Mouse (Mus musculus) kidney, adult 9 months (tissue): Measurements from ENCODE around the gene Neurl1b.

Experiments
- DNase-seq: peaks from one replicate; pipeline ENCODE4 v3.0.0; 2022

Neurl1b gene

DNA sequence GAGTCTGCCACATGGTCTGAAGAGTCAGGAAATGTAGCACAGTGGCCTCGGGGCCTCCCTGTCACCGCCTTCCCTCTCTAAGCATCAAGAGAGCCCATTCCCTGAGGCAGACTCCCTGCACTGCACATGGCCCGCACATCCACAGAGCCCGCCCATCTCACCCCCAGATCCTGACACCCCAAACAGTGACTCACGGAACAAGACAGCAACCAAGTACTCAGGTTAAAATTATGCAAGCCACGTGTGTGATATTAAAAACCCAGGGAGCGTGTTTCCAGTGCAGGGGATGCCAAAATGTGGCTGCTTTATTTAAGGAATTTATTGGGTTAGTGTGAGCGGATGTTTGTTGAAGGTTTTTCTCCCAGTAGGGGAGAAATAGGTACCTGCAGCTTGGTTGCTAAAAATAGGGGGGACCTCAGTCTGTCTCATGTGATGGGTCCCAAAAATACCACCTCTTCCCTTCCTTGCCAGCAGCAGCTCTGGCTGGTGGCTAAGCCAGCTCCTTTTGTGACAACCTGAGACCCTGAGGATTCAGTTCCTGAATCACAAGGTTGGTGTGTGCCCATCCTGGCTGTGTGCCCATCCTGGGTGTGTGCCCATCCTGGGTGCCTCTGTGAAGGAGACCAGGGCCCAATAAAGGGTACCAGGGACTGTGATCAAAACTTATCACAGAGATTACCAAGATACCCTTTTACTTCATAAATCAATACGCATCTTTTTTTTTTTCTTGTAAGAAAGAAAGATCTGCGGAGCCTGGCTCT is 9.1 kb upstream of the Neurl1b start:
- DNase-seq: no peak

DNA sequence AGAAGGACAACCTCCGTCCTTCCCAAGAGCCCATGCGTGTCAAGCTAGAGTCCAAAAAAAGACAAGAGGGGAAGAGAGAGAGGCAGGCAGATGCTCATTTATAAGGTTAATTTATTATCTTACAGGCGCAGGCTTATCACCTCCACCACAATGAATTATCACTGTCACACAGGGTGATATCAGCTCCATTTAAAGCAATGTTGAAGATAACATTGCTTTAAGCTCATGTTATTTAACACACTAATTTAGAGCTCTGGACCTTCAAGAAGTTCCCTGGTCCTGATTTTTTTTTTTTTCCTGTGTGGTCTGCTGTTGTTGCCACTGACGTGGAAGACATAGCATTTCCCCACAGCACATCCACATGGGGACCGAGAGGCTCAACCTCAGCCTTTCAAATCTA is 1.7 kb upstream of the Neurl1b start:
- no peak for DNase-seq

DNA sequence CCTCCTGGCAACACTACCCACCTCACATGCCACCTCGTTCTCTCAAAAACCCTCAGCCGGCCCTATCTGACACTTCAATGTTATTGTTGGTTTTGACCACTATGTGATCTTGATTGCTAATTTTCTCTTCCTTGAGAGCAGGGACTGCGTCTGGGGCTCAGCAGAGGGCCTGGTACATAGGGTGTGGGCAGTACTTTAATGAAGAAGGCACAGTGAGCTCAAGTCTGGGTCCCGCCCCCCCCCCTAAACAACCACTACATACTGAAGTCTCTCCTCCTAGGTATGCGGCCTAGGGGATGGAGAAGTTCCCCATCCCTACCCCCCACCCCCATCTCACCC is 476 bp upstream of the Neurl1b start:
- DNase-seq: no peak

DNA sequence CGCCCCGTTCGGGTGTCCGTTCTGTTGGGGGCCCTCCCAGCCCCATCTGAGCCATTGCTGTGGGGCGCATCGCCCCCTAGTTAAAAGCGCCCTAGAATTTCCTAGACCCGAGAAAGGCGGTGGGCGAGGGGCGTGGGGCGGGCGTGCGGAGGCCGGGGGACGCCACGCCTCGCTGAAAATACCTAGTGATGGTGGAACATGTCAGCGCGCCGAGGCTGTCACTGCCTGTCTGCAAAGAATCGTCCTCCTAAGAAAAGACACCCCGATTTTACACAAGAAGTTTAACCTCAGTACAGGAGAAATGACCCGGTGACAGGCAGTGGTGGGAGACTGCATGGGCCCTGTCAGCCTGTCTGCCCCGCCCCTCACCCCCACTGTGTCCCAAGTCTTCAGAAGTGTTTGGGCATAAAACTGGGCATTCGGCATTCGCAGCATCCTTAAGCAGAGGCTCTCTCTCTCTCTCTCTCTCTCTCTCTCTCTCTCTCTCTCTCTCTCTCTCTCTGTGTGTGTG is 781 bp downstream of the Neurl1b start:
- DNase-seq: no peak

DNA sequence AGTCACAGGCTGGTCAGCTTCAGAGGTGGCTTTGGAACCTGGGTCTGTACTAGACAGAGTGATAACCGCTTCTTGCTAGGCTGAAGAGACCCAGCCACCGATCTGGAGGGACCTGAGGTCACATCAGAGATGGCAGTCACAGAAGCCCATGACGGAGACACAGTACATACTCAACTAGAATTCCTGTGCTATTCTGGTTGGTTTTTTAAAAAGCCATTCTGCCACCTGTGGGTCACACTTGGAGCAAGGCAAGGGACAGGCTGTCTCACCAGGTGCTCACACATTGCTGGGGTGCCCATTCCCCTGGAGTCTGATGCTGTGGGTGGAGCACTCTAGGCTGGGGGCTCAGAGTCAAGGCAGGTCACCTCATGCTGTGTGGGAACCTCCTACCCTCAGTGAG is 1.5 kb downstream of the Neurl1b start:
- no peak for DNase-seq

DNA sequence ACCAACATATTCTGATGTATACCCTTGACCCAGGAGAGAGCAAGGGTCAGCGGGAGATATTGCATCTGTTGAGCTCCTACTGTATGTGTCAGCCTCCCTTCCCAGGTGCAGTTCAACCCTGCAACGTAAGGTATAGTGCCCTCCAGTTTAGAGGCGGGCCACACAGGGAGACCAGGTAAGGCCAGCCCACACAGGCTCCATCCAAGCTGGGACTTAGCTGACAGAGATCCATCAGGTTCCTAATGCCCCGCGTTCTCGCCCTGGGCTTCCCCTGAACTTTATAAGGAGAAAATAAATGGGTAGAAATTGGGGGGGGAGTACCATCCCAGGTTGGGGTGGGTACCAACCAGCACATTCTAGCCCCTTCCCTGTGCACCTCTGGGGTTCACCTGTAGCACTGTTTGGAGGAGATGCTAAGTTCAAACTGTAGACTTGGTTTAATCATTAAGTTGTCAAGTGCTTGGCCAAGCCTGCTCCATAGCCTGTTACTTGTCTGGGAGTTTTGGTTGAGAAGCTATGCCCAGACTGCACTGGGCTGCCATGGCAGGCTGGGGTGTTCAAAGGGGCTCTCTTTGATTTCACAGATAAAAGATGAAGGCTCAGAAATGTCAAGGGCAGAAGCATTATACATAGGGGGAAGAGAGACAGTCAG is 3.3 kb downstream of the Neurl1b start:
- DNase-seq: peak; percentile 68

DNA sequence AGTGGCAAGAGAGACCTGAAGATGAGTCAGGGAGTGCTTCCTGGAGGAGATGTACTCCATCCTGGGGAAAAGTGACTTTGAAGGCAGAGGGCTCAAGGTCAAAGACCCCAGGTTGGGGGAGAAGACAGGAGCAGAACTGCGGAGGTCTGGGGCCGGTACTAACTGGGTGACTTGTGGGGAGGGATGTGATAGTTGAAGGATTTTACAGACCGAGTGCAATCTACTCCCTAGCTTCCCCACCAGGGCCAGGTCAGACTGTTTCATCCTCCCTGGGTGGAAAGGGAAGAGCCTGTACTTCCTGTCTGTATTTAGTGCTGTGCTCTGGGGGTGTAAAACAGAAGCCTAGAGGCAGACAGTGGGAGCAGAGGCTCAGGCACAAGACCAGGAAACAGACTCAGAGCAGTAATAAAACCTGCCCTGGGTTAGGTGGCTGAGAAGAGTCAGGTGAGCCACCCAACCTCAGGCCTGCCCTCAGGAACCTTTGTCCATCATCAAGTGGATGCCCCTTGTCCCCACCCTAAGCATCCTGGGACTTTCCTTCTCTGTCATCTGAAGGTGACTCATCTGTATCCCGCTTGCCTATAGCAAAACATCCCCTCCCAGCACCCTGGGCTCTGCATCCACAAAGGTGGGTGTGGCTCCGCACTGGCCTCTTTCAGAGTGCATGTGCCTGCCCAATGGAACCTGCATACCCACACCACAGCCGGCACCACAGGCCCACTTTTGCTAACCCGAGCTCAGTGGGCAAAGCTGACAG is 6.0 kb downstream of the Neurl1b start:
- DNase-seq: peak; percentile 46

DNA sequence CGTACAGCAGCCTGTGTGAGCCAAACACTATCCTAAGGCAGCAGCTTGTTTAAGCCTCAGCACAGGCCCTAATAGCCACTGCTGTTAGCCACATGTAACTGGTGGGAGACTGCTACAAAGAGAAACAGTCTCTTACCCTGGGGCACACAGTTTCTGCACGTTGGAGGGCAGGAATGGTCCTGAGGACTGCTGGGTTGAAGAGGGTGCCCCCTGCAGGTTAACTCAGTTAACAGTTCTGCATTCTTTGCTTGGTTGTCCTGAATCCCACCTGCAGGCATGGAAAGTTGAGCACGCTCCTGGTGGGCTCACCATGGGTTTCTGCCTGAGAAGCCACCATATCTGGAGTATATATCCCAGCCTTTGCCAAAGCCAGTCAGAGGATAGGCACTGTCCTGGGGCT is 6.9 kb downstream of the Neurl1b start:
- DNase-seq: peak; percentile 66

DNA sequence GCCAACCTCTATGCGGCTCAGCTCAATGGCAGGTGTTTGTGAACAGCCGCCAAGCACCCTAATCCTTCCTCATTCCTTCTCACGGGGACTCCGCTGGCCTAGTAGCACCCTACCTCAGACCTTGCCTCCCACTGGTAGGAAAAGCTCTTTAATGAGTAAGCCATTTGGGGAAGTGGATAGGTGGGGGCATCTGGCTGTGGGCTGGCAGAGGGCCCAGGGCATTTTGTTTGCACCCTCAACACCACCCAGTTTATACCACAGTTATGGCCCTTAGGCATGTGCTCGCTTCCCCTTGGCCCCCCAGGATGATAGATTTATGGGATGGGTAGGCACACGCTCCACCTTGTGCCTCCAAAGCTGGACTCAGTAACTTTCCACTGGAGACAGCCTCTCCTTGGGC is 7.8 kb downstream of the Neurl1b start:
- DNase-seq: peak; percentile 98

DNA sequence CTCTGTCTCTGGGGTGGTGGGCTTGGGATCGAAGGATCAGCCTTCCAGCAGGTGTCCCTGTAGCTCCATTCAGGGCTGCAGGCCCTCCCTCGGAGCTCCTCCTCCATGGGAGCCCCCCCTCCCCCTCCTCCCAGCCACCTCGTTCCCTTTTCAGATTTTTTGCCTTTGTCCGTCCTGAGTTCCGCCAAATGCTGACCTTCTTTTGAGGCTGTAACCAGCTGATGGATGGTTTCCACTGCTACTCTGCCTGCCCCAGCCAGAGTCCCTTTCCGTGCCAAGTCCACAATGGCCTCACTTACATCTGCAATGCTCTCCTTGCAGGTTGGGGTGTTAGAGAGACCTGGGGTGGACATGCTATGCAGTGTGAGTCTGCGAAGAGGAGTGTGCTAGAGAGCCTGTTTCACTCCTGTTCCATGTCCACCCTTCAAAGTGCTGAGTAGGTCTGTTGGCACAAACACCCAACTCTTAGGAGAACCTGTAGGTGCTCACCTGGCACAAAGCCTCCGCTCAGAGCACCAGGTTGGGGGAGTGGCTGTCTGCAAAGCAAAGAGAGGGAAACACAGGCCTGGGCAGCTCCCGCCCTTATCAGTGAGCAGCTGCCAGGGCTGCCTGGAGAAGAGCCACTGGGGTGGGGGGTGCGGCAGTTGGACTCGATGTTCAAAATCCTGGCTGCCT is 9.5 kb downstream of the Neurl1b start:
- DNase-seq: peak; percentile 89

DNA sequence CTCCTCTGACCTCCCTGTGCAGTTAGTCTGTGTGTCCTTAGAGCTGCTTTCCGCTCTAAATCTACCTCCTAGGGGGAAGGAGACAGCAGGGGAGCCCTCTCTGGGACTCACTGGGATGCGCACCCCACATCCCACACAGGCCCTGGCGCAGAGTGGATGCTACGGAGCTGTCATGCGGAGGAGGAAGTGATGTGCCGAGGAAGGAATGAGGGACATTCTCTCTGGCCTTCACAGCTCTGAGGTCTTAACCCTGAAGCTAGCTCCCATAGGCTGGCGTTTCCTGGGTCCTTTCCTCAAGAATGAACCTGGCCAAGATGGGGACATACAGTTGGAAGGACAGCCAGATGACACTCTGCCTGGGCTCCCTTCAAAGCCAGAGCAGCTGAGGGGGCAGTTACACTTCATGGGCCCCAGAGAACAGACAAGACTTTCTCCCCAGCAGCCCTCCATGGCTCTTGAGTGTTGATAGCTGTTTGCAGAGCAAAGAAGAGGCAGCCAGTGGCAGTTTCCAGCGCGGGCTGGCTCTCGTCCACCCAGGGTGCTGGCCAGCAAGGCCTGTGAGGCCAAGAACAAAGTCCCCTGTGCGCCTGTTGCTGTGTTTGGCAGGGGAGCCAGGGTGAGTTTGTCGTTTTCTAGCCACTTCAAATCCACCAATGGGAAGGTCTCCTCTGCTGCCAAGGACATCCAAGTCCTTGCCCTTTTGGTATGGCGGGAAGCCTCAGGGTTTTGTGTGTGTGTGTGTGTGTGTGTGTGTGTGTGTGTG is 10.5 kb downstream of the Neurl1b start:
- peak; percentile 91 for DNase-seq

DNA sequence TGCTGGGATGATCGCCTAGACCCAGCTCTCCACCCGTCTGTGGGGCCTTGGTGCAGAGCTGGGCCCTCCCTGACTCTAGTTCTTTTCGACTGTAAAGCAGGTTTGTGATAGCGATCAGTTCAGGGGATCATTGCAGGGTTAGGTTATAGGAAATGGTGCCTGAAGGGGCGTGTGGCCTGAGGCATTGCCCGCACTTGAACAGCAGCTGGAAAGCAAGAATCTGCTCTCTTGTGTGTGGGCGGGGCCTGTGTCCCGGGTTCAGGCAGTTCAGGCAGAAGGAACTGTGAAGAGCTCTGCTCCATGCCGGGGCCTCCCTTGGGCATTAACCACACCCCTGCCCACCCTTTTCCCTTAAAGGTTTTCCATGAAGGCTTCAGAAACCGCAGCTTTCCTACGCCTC is 18.7 kb downstream of the Neurl1b start:
- no peak for DNase-seq

DNA sequence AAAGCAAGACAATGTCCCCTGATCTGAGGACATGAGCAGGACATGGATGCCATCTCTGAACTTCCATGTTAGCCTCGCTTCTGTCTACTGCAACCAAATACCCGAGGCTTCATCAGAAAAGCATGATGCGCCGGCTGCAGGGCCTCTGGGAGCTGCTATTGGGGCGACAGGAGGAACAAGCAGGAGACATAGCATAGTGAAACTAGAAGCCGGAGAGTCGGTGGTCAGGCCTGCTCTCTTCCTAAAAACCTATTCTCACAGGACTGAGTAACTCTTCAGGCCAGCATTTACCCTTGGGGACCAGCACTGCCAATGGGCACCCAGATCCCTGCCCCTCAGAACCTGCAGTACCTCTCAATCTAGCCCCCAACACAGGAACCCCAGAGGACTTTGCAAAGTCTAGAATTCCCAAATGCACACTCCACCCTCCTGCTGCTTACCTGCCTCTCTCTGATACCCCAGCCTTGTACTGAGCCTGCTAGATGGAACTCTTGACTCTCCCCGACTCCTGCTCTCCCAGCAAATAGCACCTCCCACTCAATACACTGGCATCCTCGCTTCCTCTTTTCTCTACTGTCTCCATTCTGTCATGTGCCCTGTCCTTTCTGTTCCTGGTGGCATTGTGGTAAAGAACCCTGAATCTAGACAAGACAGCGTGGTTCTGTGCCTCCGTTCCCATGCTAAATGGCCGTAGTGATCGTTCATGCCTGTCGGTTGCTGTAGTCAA is 22.6 kb downstream of the Neurl1b start:
- no peak for DNase-seq

DNA sequence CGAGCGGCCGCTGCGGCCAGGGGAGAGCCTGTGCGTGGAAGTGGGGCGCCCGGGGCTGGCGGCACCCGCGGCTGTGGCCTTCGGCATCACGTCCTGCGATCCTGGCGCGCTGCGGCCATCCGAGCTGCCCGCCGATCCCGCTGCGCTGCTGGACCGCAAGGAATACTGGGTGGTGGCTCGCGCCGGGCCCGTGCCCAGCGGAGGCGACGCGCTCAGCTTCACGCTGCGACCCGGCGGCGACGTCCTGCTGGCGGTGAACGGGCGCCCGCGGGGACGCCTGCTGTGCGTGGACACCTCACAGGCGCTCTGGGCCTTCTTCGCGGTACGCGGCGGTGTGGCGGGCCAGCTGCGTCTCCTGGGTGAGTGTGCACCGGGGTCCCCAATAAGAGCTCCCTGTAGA is 24.4 kb downstream of the Neurl1b start:
- DNase-seq: no peak

DNA sequence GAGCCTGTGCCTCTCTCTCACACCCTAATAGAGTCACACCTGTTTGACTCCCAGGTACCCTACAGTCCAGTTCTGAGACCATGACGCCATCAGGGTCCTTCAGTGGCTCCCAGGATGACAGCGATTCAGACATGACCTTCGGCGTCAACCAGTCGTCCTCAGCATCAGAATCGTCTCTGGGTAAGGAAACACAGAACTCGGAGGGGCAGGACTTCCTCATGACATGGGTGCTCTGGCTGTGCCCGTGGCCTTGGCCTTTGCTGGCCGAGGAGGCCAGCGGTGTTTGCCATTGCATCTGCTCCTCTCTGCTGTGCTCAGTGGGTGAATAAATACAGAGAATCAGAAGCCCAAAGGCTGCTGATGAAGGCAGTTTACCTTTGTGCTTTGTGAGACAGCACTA is 26.4 kb downstream of the Neurl1b start:
- DNase-seq: no peak

DNA sequence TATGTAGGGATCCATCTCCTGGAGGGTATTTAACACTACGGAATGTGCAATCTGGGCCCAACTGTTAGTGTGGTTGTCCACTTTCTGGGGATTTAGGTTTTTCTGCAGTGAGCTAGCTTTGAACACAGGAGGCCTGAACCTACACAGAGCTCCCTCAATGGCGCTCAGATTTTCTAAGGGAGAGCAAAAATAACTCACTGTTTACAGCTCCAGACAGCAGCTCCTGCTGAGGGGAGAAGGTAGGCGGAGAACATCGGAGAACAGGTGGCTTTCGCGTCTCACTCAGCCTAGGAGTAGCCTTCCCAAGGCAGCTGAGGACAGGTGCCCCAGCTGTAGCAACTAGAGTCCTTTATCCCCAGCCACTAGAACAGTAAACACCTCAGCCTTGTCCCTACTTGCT is 27.6 kb downstream of the Neurl1b start:
- no peak for DNase-seq

DNA sequence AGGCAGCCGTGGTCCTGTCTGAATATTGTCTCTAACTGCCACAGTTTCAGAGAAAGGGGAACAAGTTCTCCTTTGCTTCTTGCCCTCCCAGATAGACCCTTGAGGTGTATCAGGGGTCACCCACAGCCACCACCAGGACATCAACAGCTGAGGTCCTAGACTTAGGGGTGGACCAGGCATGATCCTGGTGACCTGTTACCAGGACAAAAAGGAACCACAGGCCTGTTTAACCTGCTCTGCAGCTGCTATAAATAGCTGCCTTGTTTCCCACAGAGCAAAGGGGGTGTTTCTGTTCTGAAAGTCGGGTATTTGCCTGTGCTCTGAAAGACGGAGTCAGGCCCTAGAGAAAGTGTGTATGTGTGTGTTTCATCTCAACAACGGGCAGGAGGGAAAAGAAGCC is 29.2 kb downstream of the Neurl1b start:
- peak; percentile 51 for DNase-seq

DNA sequence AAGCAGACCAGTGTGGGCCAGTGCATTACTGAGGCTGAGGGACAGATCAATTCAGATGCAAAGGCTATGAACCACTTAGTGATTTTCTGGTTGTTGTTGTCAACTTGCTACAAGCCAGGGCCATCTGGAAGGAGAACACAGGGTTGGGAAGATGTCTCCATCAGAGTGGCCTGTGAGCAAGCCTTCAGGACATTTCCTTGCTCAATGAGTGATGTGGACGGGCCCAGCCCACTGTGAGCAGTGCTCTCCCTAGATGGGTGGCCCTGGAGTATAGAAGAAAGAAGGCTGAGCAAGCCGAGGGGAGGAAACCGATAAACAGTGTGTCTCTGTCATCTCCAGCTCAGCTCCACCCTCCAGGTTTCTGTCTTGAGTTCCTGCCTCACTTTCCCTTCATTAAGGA is 34.8 kb downstream of the Neurl1b start:
- DNase-seq: no peak

DNA sequence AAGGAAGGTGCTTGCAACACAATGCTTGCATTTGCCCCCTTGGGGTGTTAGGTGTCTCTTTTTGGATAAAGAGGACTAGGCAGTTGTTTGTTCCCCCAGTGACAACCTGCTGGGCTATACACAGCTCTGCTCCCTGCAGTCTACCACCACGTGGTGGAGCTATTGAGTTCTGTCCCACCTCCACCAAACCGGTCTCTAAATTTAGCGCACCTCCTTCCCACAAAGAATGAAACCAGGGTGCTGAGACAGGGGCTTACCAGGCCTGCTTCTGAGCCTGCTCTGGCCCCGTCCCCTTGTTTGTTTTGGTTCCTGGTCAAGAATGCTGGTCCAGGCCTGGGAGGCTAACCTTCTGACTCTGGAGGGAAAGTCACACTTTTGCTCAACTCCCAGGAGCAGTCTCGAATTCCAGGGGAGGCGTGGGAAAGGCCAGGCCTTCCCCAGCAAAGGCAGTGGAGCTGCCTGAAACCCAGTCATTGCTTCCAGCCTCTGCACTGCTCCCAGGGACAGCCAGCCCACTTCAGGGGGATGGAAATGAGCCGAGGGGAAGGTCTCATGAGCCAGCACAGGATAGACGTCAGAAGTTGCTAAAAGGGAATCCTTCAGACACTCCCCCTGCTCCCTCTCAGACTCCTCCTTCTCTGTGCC is 37.1 kb downstream of the Neurl1b start:
- DNase-seq: peak; percentile 73

DNA sequence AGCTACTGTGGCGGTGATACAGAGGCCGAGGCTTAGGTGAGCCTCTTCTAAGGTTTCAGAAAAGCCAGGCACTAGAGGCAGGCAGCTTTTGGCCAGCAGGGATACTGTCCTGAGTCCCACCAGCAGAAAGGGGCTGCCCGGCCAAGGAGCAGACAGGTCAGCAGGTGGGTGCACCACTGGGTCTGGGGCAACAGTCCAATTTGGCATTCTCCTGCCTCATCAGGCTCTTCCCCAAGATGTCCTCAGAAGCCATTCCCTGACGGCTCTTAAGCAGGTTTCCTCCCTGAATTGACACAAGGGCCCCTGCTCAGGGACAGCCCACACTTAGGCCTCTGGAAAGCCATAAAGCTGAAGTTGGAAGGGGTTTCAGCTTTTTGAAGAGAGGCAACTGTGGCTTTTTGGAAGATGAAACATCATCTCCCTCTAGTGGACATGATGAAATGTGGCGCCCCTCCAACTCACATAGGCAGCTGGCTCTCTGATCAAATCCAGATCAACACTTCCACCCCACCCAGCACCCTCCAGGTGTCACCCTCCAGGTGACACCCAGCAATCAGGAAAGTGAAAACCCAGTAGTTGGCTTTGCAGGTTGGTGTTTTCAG is 37.8 kb downstream of the Neurl1b start:
- peak; percentile 88 for DNase-seq

DNA sequence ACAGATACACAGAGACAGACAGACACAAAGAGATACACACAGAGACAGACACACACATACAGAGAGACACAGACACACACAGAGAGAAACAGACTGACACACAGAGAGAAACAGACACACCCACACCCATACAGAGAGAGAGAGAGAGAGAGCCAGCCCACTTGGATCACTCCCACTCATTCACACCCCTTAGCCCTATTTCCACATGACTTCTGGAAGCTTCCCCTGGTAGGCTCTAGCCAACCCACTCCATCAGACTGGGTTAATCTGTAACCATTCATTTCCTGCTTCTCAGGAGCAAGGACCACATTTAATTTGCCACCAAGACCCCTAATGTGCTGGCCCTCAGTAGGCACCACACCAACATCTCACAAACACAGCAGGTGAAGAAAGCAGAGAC is 42.9 kb downstream of the Neurl1b start:
- DNase-seq: no peak
